Mouse (Mus musculus) left cerebral cortex, adult 9 months (tissue): ENCODE measurements at regions not wholly inside any gene's neighbourhood (a gene's known extent, or its start where the extent isn't known, plus 50 kb on each side); places are given as distances from the start of the nearest gene placed in this dataset.

Experiments
- DNase-seq, 2 experiments: peaks; one replicate each; pipeline ENCODE4 v3.0.0; 2022; ENCODE audit warnings: low spot score in 2 of 2

DNA sequence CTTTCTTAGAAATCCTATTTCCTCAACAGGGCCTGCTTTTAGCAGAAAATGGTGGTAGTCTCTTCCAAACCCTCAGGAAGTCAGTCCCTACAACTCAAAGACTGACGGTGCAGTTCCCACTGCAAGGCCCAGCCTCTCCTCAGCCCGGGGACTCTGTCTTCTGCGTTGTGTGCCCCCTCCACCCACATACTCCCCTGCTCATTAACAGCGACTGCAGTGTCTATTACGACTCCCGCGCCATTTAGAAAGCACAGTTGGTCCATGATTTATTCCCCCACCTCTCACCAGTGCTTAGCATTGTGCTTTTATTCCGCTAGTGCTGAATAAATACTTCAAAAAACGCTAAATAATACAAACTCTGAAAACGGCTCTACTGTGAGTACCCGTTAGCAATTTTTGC is 230.9 kb upstream of the Hes1 start:
- DNase-seq, result no peak

GRCm38 (mm10) chr16:29833875-29834274 is 230.3 kb upstream of the Hes1 start:
- no peak for DNase-seq

DNA sequence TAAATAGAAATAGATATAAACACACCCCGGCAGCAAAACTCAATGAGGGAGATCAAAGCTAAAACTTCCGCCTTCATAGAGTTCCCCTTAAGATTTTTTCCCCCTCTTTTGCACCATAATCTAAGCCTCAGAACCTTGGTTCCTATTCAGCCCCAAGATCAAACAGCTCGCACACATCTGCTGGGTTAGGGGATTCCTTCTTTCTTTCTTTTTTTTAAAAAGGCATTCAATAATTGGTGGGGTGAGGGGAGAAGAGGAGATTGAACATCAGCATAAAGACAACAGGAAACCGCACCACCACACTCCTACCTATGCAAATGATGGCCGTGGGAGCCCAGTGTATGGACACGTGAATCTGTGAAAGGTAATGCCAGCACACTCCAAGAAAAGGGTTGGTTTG is 229.5 kb upstream of the Hes1 start:
- no peak for DNase-seq

DNA sequence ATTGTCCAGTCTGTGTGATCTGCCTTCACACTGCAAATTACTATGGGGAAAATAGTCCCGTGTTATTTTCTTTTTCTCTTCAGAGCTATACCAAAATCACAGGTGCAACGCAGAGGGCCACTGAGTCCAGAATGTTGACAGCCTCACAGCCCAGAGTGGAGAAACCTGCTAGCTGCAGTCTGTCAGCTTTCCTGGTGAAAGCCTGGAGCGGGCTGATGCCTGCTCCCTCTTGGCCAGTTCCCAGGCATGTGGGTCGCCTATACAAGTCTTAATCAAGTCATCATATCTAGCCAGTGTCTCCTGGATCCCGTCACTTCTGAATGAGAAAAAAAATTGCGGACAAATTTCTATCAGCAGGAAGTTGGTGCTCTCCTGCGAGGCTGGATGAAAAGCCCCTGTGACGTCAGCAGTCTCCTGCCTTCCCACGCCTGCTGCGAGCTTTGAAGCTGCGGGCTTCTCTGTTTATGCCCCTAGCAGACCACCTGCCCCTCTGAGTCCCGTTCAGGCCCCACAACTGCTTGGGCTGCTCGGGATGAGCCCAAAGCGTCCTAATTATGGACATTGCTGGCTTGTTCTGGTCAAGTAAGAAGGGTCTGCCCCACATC is 227.1 kb upstream of the Hes1 start:
- no peak for DNase-seq

GRCm38 (mm10) chr16:29837874-29838273 is 226.3 kb upstream of the Hes1 start:
- DNase-seq, result no peak

DNA sequence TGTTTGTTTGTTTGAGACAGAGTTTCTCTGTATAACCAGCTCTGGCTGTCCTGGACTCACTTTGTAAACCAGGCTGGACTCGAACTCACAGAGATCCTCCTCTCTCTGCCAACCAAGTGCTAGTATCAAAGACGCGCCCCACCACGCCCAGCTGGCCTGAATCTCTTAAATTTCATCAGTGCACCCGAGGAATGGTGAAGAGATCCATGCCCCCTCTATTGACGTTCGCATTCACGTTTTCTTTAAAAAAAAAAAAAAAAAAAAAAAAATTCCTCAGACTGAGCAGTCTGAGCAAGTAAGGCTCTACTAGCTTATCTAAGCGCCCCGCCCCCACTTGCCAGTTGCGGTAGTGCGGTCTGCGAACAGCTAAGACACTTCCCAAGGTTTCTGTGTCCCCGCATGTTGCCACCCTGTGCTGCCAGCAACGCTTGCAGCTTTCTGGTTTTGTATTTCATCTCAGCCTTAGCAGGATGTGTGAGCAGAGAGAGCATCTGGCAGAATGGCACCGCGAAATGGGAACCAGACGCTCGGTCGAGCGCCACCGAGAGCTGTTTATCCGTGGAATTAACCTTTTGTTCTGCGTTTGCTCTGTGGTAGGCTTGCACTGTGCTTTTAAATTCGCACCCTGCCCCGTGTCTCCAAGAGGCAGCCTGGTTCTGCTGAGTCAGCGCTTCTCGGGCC is 225.1 kb upstream of the Hes1 start:
- peak; percentile 54 to 72 for DNase-seq

DNA sequence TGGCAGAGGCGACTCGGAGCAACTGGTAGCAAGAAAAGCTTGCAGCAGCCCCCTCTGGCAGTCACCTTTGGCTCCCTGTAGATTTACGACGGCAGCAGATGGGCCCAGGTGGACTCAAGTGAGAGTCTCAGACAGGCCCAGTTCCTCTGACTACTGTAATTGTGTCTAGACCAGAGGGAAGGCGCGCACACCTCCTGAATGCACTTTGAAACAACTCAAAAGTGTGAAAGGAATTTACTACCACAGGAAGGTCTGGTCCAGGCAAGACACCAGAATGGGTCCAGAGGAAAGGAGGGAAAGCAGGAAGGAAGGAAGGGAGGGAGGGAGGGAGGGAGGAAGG is 224.6 kb upstream of the Hes1 start:
- no peak for DNase-seq

DNA sequence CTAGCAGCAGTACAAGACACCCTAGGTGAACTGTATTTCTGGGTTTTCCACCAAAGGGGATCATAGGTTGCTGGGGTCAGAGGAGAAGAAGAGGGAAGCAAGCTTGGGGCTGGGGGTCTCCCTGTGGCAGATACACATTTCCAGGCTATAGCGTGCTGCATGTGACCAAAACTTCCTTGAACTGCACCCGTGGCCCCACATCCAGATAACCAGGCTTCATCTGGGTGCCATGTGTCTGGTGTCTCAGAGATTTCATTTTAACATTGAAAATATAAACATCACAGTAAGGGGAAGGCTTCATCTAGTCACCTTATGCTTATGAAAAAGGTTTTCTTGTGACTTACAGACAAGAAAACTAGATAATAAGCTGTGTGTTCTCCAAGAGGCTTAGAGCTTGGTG is 223.8 kb upstream of the Hes1 start:
- no peak for DNase-seq

DNA sequence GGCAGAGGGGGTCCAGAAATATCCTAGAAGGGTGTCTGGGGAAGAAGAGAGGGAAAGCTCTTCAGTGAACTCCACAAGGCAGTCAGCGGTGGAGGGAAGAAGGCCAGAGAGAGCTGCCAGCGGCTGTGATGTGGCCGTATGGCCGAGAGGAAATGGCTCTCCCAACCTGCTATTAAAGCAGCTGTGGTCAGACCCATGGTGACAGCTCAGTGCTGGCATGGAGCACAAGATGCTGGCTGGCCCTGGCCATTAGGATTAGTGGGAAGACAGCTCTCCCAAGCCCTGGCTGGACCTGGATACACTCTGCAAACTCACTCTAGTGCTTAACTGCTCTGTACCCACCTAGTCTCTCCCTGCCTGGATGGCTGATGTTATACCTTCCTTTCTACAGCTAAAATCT is 223.1 kb upstream of the Hes1 start:
- no peak for DNase-seq

DNA sequence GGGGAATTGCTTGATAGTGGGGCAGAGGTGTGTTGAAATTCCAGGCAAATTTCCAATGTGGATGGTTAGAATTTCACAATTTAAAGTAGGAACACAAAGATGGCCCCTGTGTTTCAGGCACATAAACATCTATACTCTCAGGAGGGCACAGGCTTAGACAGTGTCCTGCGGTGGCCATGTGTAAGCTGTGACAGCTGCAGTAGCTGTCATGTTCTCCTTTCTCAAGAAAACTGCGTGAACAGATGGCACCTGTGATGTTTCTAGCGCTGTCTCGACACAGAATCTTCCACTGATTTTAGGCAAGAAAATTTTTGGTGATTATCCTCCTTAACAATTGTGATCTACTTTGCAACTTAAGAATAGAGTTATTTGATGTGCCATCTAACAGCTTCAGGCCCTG is 222.1 kb upstream of the Hes1 start:
- DNase-seq, result no peak

DNA sequence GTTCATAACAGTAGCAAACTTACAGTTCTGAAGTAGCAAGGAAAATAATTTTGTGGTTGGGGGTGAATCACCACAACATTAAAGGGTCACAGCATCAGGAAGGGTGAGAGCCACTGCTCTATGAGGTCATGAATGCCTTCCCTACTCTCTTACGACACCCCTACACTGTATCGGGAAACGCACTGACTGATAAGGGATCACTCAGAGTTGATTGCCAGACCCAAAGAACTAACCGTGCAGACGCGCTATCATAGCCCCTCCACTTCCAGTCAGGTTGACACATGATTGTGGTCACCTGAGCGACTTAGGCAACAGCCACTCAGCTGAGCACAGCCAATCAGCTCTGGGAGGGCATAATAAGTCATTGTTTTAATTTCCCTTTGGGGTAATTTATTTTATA is 220.7 kb upstream of the Hes1 start:
- no peak for DNase-seq

- DNase-seq, result no peak
Observed at GRCm38 (mm10) chr16:29844706-29845596, 219.2 kb upstream of the Hes1 start.

DNA sequence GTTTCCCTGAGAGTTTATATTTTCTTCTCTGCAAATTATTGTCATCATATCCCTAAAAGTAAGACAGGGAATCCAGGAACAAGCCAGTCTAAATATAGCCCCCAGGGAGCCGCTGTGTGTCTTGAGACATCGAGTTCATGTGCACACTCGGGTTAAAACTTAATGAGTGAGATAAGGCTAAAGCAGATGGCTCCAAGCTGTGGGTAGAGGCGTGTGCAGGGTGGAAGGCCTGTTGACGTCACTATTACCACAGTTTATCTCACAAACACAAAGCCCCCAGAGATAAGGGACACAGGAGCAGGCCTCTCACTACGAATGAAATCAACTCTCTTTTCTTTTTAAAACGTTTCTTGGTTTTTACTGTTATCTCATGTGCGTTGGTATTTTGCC is 218.6 kb upstream of the Hes1 start:
- DNase-seq, result no peak

GRCm38 (mm10) chr16:29847059-29847458 is 217.1 kb upstream of the Hes1 start:
- DNase-seq, result no peak

- no peak for DNase-seq
Observed at GRCm38 (mm10) chr16:29847734-29848133, 216.4 kb upstream of the Hes1 start.

DNA sequence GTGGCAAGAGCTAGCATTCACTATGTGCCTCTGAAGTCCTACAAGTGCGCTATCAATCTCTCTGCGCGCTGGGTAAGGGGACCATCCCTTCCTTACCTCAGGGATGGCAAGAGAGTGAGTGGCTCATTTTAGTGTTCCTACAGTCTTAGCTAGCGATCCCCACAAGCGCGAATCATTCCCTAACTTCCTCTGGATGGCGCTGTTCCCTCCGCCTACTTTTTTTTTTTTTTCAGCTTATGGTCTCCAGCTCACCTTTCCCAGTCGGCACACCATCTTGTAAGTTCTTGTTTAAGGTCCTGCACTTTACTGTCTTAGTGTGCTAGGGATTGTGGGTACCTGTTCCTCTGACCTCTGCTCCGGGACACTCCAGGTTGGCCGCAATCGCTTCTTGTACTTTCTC is 215.7 kb upstream of the Hes1 start:
- no peak for DNase-seq

GRCm38 (mm10) chr16:29849511-29849910 is 214.7 kb upstream of the Hes1 start:
- DNase-seq, result no peak

DNA sequence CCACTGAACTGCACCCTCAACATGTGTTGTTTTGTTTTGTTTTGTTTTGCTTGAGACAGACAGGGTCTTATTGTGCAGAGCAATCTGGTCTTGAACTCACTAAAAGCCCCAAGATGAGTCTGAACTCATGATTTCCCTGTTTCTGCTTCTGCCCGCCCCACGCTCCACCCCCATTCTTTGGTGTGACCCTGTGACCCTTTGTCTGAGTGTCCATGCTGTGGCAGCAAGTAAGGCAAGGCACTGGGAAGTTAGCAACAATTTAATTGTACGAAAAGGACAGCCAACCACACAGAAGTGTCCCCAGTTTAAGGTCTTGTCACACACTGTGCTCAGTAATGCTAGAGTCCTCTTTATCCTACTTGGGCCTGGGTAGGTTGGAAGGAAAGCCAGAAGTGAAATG is 213.6 kb upstream of the Hes1 start:
- no peak for DNase-seq

- DNase-seq, result no peak
Observed at GRCm38 (mm10) chr16:29851827-29852226, 212.4 kb upstream of the Hes1 start.

GRCm38 (mm10) chr16:29854805-29855565 is 209.2 kb upstream of the Hes1 start:
- no peak for DNase-seq

GRCm38 (mm10) chr16:29856545-29856944 is 207.6 kb upstream of the Hes1 start:
- no peak for DNase-seq

- DNase-seq, result no peak
Observed at GRCm38 (mm10) chr16:29858645-29859044, 205.5 kb upstream of the Hes1 start.
